Mouse (Mus musculus) CH12.LX (cell line): ENCODE data around the gene Adamts10. TPM values are rescaled to one million over a fixed set of nuclear protein-coding genes. Genes with fewer than 3 reads are reported as not detected.

Experiments used
- DNase-seq: peaks from one replicate; pipeline ENCODE4 v3.0.0-alpha.2; 2013; ENCODE audit errors: extremely low read depth
- H3K27ac ChIP-seq: 2 replicates; pipeline ENCODE4 v1.5.1; 2012; ENCODE audit warnings: low read depth, mild to moderate bottlenecking, control low read depth, moderate library complexity; ENCODE audit not compliant: insufficient read depth
- H3K27me3 ChIP-seq: replicated peaks from 2 replicates; pipeline ENCODE3; 2012; ENCODE audit warnings: inconsistent platforms
- H3K36me3 ChIP-seq, 2 experiments: replicated peaks in 1 of 2; 2 replicates each; pipeline versions ENCODE3 to v1.6.1; 2012; ENCODE audit warnings: inconsistent platforms in 1 of 2, low read length in 1 of 2, mild to moderate bottlenecking in 1 of 2, mixed read lengths in 1 of 2, moderate library complexity in 1 of 2; ENCODE audit not compliant: control insufficient read depth in 1 of 2, insufficient read depth in 1 of 2
- H3K4me1 ChIP-seq, 2 experiments: 2 replicates each; pipeline ENCODE4 v1.6.1; 2012; ENCODE audit warnings: inconsistent platforms in 1 of 2, moderate library complexity in 1 of 2; ENCODE audit not compliant: insufficient read depth in 2 of 2, control insufficient read depth in 1 of 2
- H3K4me2 ChIP-seq: 2 replicates; pipeline ENCODE4 v1.6.1; 2012; ENCODE audit warnings: low read depth, mild to moderate bottlenecking, control low read depth; ENCODE audit not compliant: poor library complexity, insufficient read depth, severe bottlenecking
- H3K4me3 ChIP-seq, 3 experiments: fragments of 150-350 bp in 1 of 3; sonication (generic) in 1 of 3; replicated peaks in 1 of 3; 2 replicates each; pipeline versions ENCODE3 to v1.5.1; 2011 to 2012; ENCODE audit warnings: low read depth in 2 of 3, low read length in 2 of 3, mild to moderate bottlenecking in 2 of 3, moderate library complexity in 2 of 3, control low read depth in 1 of 3, improper control_type of control experiment in 1 of 3, inconsistent platforms in 1 of 3, mixed read lengths in 1 of 3; ENCODE audit not compliant: poor library complexity in 1 of 3
- H3K79me2 ChIP-seq: replicated peaks from 2 replicates; pipeline ENCODE4 v1.6.1; 2012; ENCODE audit warnings: mild to moderate bottlenecking, moderate library complexity; ENCODE audit not compliant: control insufficient read depth, poor library complexity, insufficient read depth, severe bottlenecking; ENCODE audit errors: extremely low read depth
- H3K9ac ChIP-seq: 2 replicates; pipeline ENCODE4 v1.6.1; 2012; ENCODE audit warnings: low read depth, mild to moderate bottlenecking, control low read depth, moderate library complexity; ENCODE audit not compliant: insufficient read depth
- H3K9me3 ChIP-seq: replicated peaks from 2 replicates; pipeline ENCODE3; 2012; ENCODE audit warnings: low read length, inconsistent platforms, mixed read lengths
- ELF1 ChIP-seq: IDR thresholded peaks from 2 replicates; pipeline ENCODE4 v1.6.1; 2014; ENCODE audit warnings: low read depth, mild to moderate bottlenecking, inconsistent platforms, low read length, improper control_type of control experiment
- EP300 ChIP-seq: IDR thresholded peaks from 2 replicates; pipeline ENCODE4 v1.6.1; 2011; ENCODE audit warnings: low read length, improper control_type of control experiment
- JUN ChIP-seq: IDR thresholded peaks from 2 replicates; pipeline ENCODE4 v1.6.1; 2011; ENCODE audit warnings: low read depth, mild to moderate bottlenecking, low read length, improper control_type of control experiment, moderate library complexity; ENCODE audit not compliant: insufficient read depth
- JUND ChIP-seq: conservative IDR thresholded peaks from 2 replicates; pipeline ENCODE4 v1.6.1; 2011; ENCODE audit warnings: low read depth, low read length, improper control_type of control experiment
- MAFK ChIP-seq: IDR thresholded peaks from 2 replicates; pipeline ENCODE4 v1.6.1; 2011; ENCODE audit warnings: low read length, improper control_type of control experiment; ENCODE audit not compliant: insufficient replicate concordance
- dilution Hi-C: fragments of 300-500 bp; cut with MboI; formaldehyde crosslinking; loops from 2 replicates; pipeline ENCODE4 v1.14.3; 2020; ENCODE audit warnings: low sequenced_read_pairs; ENCODE audit not compliant: extremely low pct_unique_long_range_greater_than_20kb, extremely low pct_ligation_motif_present
- in situ Hi-C: fragments of 300-500 bp; cut with MboI; formaldehyde crosslinking; loops from 3 replicates; pipeline ENCODE4 v1.14.3; 2019; ENCODE audit warnings: low sequenced_read_pairs, low pct_ligation_motif_present, low pct_unique_long_range_greater_than_20kb, mixed read lengths
- polyA plus RNA-seq: library from polyadenylated mRNA; unstranded; fragments of >175 nt; gene quantifications from 2 replicates; pipeline ENCODE4 v1.2.1, GENCODE M21; 2012; ENCODE audit warnings: low read depth; ENCODE audit not compliant: insufficient read length
- total RNA-seq, 2 experiments: library from RNA; depleted of rRNA; stranded (reverse); fragments of 300-350 nt in 1 of 2; fragments of >200 nt in 1 of 2; gene quantifications; 2 replicates each; pipeline ENCODE4 v1.2.3; 2012 to 2014

Gene Adamts10
- total and polyA plus RNA-seq, 3 experiments = 6.2 to 16.7 (median 12.1) TPM

DNA sequence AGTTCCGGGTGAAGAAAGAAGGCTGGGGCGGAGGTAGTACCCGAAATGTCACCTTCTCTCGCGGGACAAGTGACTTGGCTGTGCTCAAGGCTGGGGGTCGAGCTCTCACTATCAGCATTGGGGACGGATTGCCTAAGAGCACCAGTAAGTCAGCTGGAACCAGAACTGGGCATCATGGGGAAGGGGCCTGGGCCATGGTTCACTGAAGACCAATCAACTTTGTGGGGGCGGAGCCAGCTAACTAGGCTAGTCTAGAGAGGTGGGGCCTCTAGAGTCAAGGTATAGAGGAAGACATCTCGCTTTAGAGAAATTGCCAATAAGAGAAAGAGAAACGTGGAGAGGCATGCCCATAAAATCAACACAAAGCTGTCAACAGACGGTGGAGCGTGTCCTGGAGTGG is 77.9 kb downstream of the Adamts10 start:
- no peak for DNase-seq
- Histone ChIP-seq H3K9ac (no peak overlapping the region), H3K4me3 (no peak overlapping the region), H3K79me2 (no peaks in the 10 kb centered on the region), H3K36me3 (peaks cover 9 to 70% of the 10 kb centered on the region in 2 experiments), H3K9me3 (peaks cover 6% of the 10 kb centered on the region), H3K4me2 (no peak overlapping the region), H3K4me1 (no peaks in the 10 kb centered on the region), H3K27ac (no peak overlapping the region), H3K27me3 (no peaks in the 10 kb centered on the region)
- TF ChIP-seq ELF1 (no peak), MAFK (no peak), JUN (no peak), EP300 (no peak), JUND (no peak)
- in situ Hi-C loops (no loop called here), dilution Hi-C loops (no loop called here)

Other genes with a start within 250 kb of the Adamts10 start
- 3.8 and 4.8 TPM in 2 replicates for gene Zfp955b, start 234.7 kb upstream of the Adamts10 start, total RNA-seq (2012; rRNA removed)
- 8.4 and 11.0 TPM in 2 replicates for gene Zfp955b, start 234.7 kb upstream of the Adamts10 start, total RNA-seq (2014; rRNA removed)
- gene Zfp955b, start 234.7 kb upstream of the Adamts10 start, polyA plus RNA-seq = 17.8 and 25.7 TPM in 2 replicates
- 4.6 and 6.5 TPM in 2 replicates for gene Zfp81, start 165.3 kb upstream of the Adamts10 start, total RNA-seq (2012; rRNA removed)
- gene Zfp81, start 165.3 kb upstream of the Adamts10 start, total RNA-seq (2014; rRNA removed) = 15.9 and 20.5 TPM in 2 replicates
- gene Zfp81, start 165.3 kb upstream of the Adamts10 start, polyA plus RNA-seq = 9.5 and 9.6 TPM in 2 replicates
- gene Zfp101, start 129.6 kb upstream of the Adamts10 start, total RNA-seq (2012; rRNA removed) = 7.2 and 8.2 TPM in 2 replicates
- 15.4 and 21.5 TPM in 2 replicates for gene Zfp101, start 129.6 kb upstream of the Adamts10 start, total RNA-seq (2014; rRNA removed)
- gene Zfp101, start 129.6 kb upstream of the Adamts10 start, polyA plus RNA-seq = 10.7 and 11.2 TPM in 2 replicates
- not detected in 2 replicates for gene Actl9, start 91.3 kb upstream of the Adamts10 start, total RNA-seq (2012; rRNA removed)
- gene Actl9, start 91.3 kb upstream of the Adamts10 start, total RNA-seq (2014; rRNA removed) = not detected in 2 replicates
- gene Actl9, start 91.3 kb upstream of the Adamts10 start, polyA plus RNA-seq = not detected in 2 replicates
- gene Myo1f, start 31.5 kb downstream of the Adamts10 start, total RNA-seq (2012; rRNA removed) = 19.5 and 19.6 TPM in 2 replicates
- gene Myo1f, start 31.5 kb downstream of the Adamts10 start, total RNA-seq (2014; rRNA removed) = 13.1 and 13.6 TPM in 2 replicates
- gene Myo1f, start 31.5 kb downstream of the Adamts10 start, polyA plus RNA-seq = 27.5 and 29.1 TPM in 2 replicates
- 9.9 TPM in 2 replicates for gene Zfp414, start 104.9 kb downstream of the Adamts10 start, total RNA-seq (2012; rRNA removed)
- 5.4 and 6.6 TPM in 2 replicates for gene Zfp414, start 104.9 kb downstream of the Adamts10 start, total RNA-seq (2014; rRNA removed)
- 24.8 and 34.3 TPM in 2 replicates for gene Zfp414, start 104.9 kb downstream of the Adamts10 start, polyA plus RNA-seq
- gene Pram1, start 113.9 kb downstream of the Adamts10 start, total RNA-seq (2012; rRNA removed) = 0.25 and 0.38 TPM in 2 replicates
- 0.21 TPM in 1 of 2 replicates, not detected in the other for gene Pram1, start 113.9 kb downstream of the Adamts10 start, total RNA-seq (2014; rRNA removed)
- gene Pram1, start 113.9 kb downstream of the Adamts10 start, polyA plus RNA-seq = 1.1 and 1.7 TPM in 2 replicates
- 174 and 217 TPM in 2 replicates for gene Hnrnpm, start 162.7 kb downstream of the Adamts10 start, total RNA-seq (2012; rRNA removed)
- 207 and 227 TPM in 2 replicates for gene Hnrnpm, start 162.7 kb downstream of the Adamts10 start, total RNA-seq (2014; rRNA removed)
- 756 and 975 TPM in 2 replicates for gene Hnrnpm, start 162.7 kb downstream of the Adamts10 start, polyA plus RNA-seq
- gene March2, start 194.5 kb downstream of the Adamts10 start, total RNA-seq (2012; rRNA removed) = 8.9 and 9.2 TPM in 2 replicates
- 9.3 and 9.7 TPM in 2 replicates for gene March2, start 194.5 kb downstream of the Adamts10 start, total RNA-seq (2014; rRNA removed)
- gene March2, start 194.5 kb downstream of the Adamts10 start, polyA plus RNA-seq = 10.2 and 12.2 TPM in 2 replicates
- gene Rab11b, start 236.3 kb downstream of the Adamts10 start, total RNA-seq (2012; rRNA removed) = 31.8 and 32.7 TPM in 2 replicates
- 17.4 and 18.7 TPM in 2 replicates for gene Rab11b, start 236.3 kb downstream of the Adamts10 start, total RNA-seq (2014; rRNA removed)
- 49.0 and 57.9 TPM in 2 replicates for gene Rab11b, start 236.3 kb downstream of the Adamts10 start, polyA plus RNA-seq